Mouse (Mus musculus) T-cell, adult 2 months (primary cell): ENCODE results near the gene Prr36.
A peak's percentile ranks its signal among the peaks of the same experiment; 100 is the strongest.
"Not testable (repeated sequence)": the region's sequence is repeated elsewhere in the genome, so short reads cannot be mapped to it uniquely, and the experiment has no call there.

Experiments used
- DNase-seq: peaks from one replicate; pipeline ENCODE4 v3.0.0; 2022; ENCODE audit warnings: low spot score

Prr36 gene

GRCm38 (mm10) chr8:4216791-4217621 is at the start of gene Prr36:
TSS of gene Prr36 (minus strand) at chr8:4217459.
- DNase-seq: no peak

GRCm38 (mm10) chr8:4265160-4265914 is 48.1 kb upstream of the Prr36 start:
- no peak for DNase-seq

GRCm38 (mm10) chr8:4263105-4263791 is 46.0 kb upstream of the Prr36 start:
- DNase-seq: no peak

- no peak for DNase-seq
Observed at GRCm38 (mm10) chr8:4259805-4260170, 42.5 kb upstream of the Prr36 start.

GRCm38 (mm10) chr8:4259125-4259804 is 42.0 kb upstream of the Prr36 start, which contains the start of gene Ctxn1:
TSS of gene Ctxn1 (minus strand) at chr8:4259274.
- DNase-seq: peak; percentile 91

- DNase-seq: peak; percentile 25
Observed at GRCm38 (mm10) chr8:4258678-4259077, 41.4 kb upstream of the Prr36 start.

- DNase-seq: peak; percentile 77
Observed at GRCm38 (mm10) chr8:4258233-4258632, 41.0 kb upstream of the Prr36 start.

- DNase-seq: no peak
Observed at GRCm38 (mm10) chr8:4257350-4257749, 40.1 kb upstream of the Prr36 start.

- no peak for DNase-seq
Observed at GRCm38 (mm10) chr8:4256911-4257310, 39.7 kb upstream of the Prr36 start.

- not testable (repeated sequence) for DNase-seq
Observed at GRCm38 (mm10) chr8:4255471-4255870, 38.2 kb upstream of the Prr36 start.

- DNase-seq: no peak
Observed at GRCm38 (mm10) chr8:4254001-4254400, 36.7 kb upstream of the Prr36 start.

- peak; percentile 93 for DNase-seq
Observed at GRCm38 (mm10) chr8:4252934-4253841, 35.9 kb upstream of the Prr36 start, which contains the start of gene Snapc2. TSS of gene Snapc2 (plus strand) at chr8:4253080.

- DNase-seq: no peak
Observed at GRCm38 (mm10) chr8:4252116-4252760, 35.0 kb upstream of the Prr36 start.

GRCm38 (mm10) chr8:4250306-4250970 is 33.2 kb upstream of the Prr36 start:
- DNase-seq: peak; percentile 84

- no peak for DNase-seq
Observed at GRCm38 (mm10) chr8:4249213-4249612, 32.0 kb upstream of the Prr36 start.

GRCm38 (mm10) chr8:4247951-4248540 is 30.8 kb upstream of the Prr36 start, which contains the start of gene Tgfbr3l:
TSS of gene Tgfbr3l (plus strand) at chr8:4248214.
- no peak for DNase-seq

- no peak for DNase-seq
Observed at GRCm38 (mm10) chr8:4247241-4247640, 30.0 kb upstream of the Prr36 start.

GRCm38 (mm10) chr8:4245737-4246136 is 28.5 kb upstream of the Prr36 start:
- no peak for DNase-seq

- DNase-seq: no peak
Observed at GRCm38 (mm10) chr8:4245061-4245460, 27.8 kb upstream of the Prr36 start.
